9 mouse cellular contexts compared by ENCODE assay signal in the genomic region with DNA sequence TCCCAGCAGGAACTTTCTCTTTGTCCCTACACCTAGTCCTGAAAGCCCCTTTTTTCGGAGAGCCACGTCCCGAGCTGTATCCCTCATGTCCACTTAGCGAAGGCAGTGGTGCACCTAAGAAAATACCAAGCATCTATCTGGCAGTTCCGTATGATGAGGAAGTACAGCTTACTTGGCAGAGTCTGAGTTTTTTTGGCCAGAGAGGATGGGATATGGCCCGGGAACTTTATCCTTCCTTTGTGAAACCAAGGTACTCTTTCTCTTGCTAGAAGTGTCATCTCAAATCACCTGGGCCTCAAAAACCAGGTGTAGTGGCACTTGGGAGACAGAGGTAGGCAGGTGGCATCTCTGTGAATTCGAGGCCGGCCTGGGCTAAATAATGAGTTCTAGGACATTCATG. TPM values are rescaled to one million over a fixed set of nuclear protein-coding genes. Genes with fewer than 3 reads are reported as not detected.
DNase-seq lines count a peak whose midpoint lies in the region; ATAC-seq lines count a peak whose summit lies in the region.
"Had no signal": no experiment of that assay in that cellular context is flagged by ENCODE, and none has a peak within 500 bp of the region (broad histone marks: within the 10 kb centered on the region; RNA-seq: fewer than 3 reads in every experiment).

No protein-coding gene starts in this region.

- ATAC-seq in kidney, embryonic 14.5 days (ENCODE audit: low FRiP score, low TSS enrichment): no peak
- ATAC-seq in common myeloid progenitor, adult 5-6 weeks (replicated peaks; ENCODE audit: low read depth, poor library complexity, severe bottlenecking): peak; percentile 5; the same call in 1 of the 2 replicates
- no peak for ATAC-seq in hindbrain, embryonic 16.5 days
- no peak for ATAC-seq in midbrain, embryonic 15.5 days (replicated peaks)

- peaks cover 19% of the 10 kb centered on the region for H3K36me3 ChIP-seq in kidney, embryonic 14.5 days (ENCODE audit: control insufficient read depth, insufficient read depth, low read length)
- H3K36me3 ChIP-seq in hindbrain, embryonic 16.5 days (ENCODE audit: control insufficient read depth, insufficient read depth, low read length): peaks cover 18% of the 10 kb centered on the region
- H3K36me3 ChIP-seq in midbrain, embryonic 15.5 days (replicated peaks): peaks cover 17% of the 10 kb centered on the region

- 83% methylated on average over 8 of the region's 8 CpGs for WGBS in kidney, embryonic 14.5 days
- 77% methylated on average over 8 of the region's 8 CpGs for WGBS in hindbrain, embryonic 16.5 days
- WGBS in midbrain, embryonic 15.5 days: 79% methylated on average over 8 of the region's 8 CpGs

- H3K9ac ChIP-seq in kidney, embryonic 14.5 days (ENCODE audit: low read depth, low read length): peak overlapping the region; percentile 96
- H3K9ac ChIP-seq in hindbrain, embryonic 16.5 days (ENCODE audit: low read depth, low read length): peak overlapping the region; percentile 95
- peak overlapping the region; percentile 89 for H3K9ac ChIP-seq in midbrain, embryonic 15.5 days

- peaks cover 11% of the 10 kb centered on the region; the same call in 1 of the 2 replicates for H3K4me1 ChIP-seq in kidney, embryonic 14.5 days (ENCODE audit: control insufficient read depth, insufficient read depth, low read length)
- H3K4me1 ChIP-seq in hindbrain, embryonic 16.5 days (ENCODE audit: control insufficient read depth, insufficient read depth, low read depth, low read length): peaks cover 29% of the 10 kb centered on the region
- H3K4me1 ChIP-seq in midbrain, embryonic 15.5 days: peaks cover 28% of the 10 kb centered on the region

- peak overlapping the region; percentile 93 for H3K4me3 ChIP-seq in kidney, embryonic 14.5 days (ENCODE audit: low read length)
- peak overlapping the region; percentile 96 for H3K4me3 ChIP-seq in hindbrain, embryonic 16.5 days (ENCODE audit: low read length)
- H3K4me3 ChIP-seq in midbrain, embryonic 15.5 days: peak overlapping the region; percentile 82

- H3K27me3 ChIP-seq in kidney, embryonic 14.5 days (ENCODE audit: control insufficient read depth, insufficient read depth, low read length): no peaks in the 10 kb centered on the region
- no peaks in the 10 kb centered on the region for H3K27me3 ChIP-seq in hindbrain, embryonic 16.5 days (replicated peaks; ENCODE audit: control insufficient read depth, insufficient read depth, low read length)
- no peaks in the 10 kb centered on the region for H3K27me3 ChIP-seq in midbrain, embryonic 15.5 days (replicated peaks)

- no peak for DNase-seq in kidney, postnatal 10 days
- no peak for DNase-seq in thymus, postnatal 25 days
- DNase-seq in embryo, embryonic 11 days: no peak
- no peak for DNase-seq in thymus, postnatal 36 days

- H3K9me3 ChIP-seq in kidney, embryonic 14.5 days (ENCODE audit: control insufficient read depth, low read length): no peaks in the 10 kb centered on the region
- no peaks in the 10 kb centered on the region for H3K9me3 ChIP-seq in hindbrain, embryonic 16.5 days (ENCODE audit: control insufficient read depth, low read length)
- H3K9me3 ChIP-seq in midbrain, embryonic 15.5 days: no peaks in the 10 kb centered on the region

- H3K27ac ChIP-seq in kidney, embryonic 14.5 days (ENCODE audit: low read depth, low read length): peak overlapping the region; percentile 90
- peak overlapping the region; percentile 89 for H3K27ac ChIP-seq in hindbrain, embryonic 16.5 days (ENCODE audit: low read depth, low read length)
- H3K27ac ChIP-seq in midbrain, embryonic 15.5 days: peak overlapping the region; percentile 88

- peak overlapping the region; percentile 68 for H3K4me2 ChIP-seq in kidney, embryonic 14.5 days (replicated peaks; ENCODE audit: low read depth, low read length)
- H3K4me2 ChIP-seq in hindbrain, embryonic 16.5 days (ENCODE audit: low read length): peak overlapping the region; percentile 79
- peak overlapping the region; percentile 62 for H3K4me2 ChIP-seq in midbrain, embryonic 15.5 days

RNA-seq across cellular contexts. Expression of a gene that starts 0.5 kb away (rescaled TPM):
- 41.3 and 51.8 TPM in 2 replicates for polyA plus RNA-seq in kidney, embryonic 14.5 days (2014; fragmentation: Nextera tagmentation; extraction: Ambion mirVana)
- 27.0 and 37.2 TPM in 2 replicates for total RNA-seq in common myeloid progenitor, adult 5-6 weeks (2017)
- 85.0 and 91.0 TPM in 2 replicates for polyA plus RNA-seq in hindbrain, embryonic 16.5 days (2015; fragmentation: Nextera tagmentation; extraction: Ambion mirVana)
- polyA plus RNA-seq in midbrain, embryonic 15.5 days (2015; fragmentation: Nextera tagmentation; extraction: Ambion mirVana): 91.1 and 97.2 TPM in 2 replicates

RNA-seq across cellular contexts. Expression of a gene that starts 15.5 kb away (rescaled TPM):
- polyA plus RNA-seq in kidney, embryonic 14.5 days (2014; fragmentation: Nextera tagmentation; extraction: Ambion mirVana): 1.2 and 1.8 TPM in 2 replicates
- total RNA-seq in common myeloid progenitor, adult 5-6 weeks (2017): not detected in 2 replicates
- not detected in 2 replicates for polyA plus RNA-seq in hindbrain, embryonic 16.5 days (2015; fragmentation: Nextera tagmentation; extraction: Ambion mirVana)
- polyA plus RNA-seq in midbrain, embryonic 15.5 days (2015; fragmentation: Nextera tagmentation; extraction: Ambion mirVana): 2.5 TPM in 1 of 2 replicates, not detected in the other
- polyA plus RNA-seq: gonadal fat pad, adult 2 months had no signal

RNA-seq across cellular contexts. Expression of a gene that starts 15.6 kb away (rescaled TPM):
- 253 and 294 TPM in 2 replicates for polyA plus RNA-seq in kidney, embryonic 14.5 days (2014; fragmentation: Nextera tagmentation; extraction: Ambion mirVana)
- total RNA-seq in common myeloid progenitor, adult 5-6 weeks (2017): 147 and 170 TPM in 2 replicates
- 303 and 334 TPM in 2 replicates for polyA plus RNA-seq in hindbrain, embryonic 16.5 days (2015; fragmentation: Nextera tagmentation; extraction: Ambion mirVana)
- polyA plus RNA-seq in midbrain, embryonic 15.5 days (2015; fragmentation: Nextera tagmentation; extraction: Ambion mirVana): 308 and 325 TPM in 2 replicates

RNA-seq across cellular contexts. Expression of a gene that starts 40.0 kb away (rescaled TPM):
- polyA plus RNA-seq in kidney, embryonic 14.5 days (2014; fragmentation: Nextera tagmentation; extraction: Ambion mirVana): 104 and 144 TPM in 2 replicates
- 35.5 and 47.4 TPM in 2 replicates for total RNA-seq in common myeloid progenitor, adult 5-6 weeks (2017)
- 84.4 and 88.3 TPM in 2 replicates for polyA plus RNA-seq in hindbrain, embryonic 16.5 days (2015; fragmentation: Nextera tagmentation; extraction: Ambion mirVana)
- polyA plus RNA-seq in midbrain, embryonic 15.5 days (2015; fragmentation: Nextera tagmentation; extraction: Ambion mirVana): 68.6 and 72.0 TPM in 2 replicates
